Mouse (Mus musculus) megakaryocyte, embryonic 14.5 days (primary cell): Measurements from ENCODE around the gene Ddn.

Experiments
- FLI1 ChIP-seq: IDR thresholded peaks from 2 replicates; pipeline ENCODE4 v1.6.1; 2012; ENCODE audit warnings: low read length, inconsistent platforms, mixed read lengths
- GATA1 ChIP-seq: IDR thresholded peaks from 3 replicates; pipeline ENCODE4 v1.6.1; 2012; ENCODE audit warnings: mixed read lengths, low read length, inconsistent platforms, borderline replicate concordance

DNA sequence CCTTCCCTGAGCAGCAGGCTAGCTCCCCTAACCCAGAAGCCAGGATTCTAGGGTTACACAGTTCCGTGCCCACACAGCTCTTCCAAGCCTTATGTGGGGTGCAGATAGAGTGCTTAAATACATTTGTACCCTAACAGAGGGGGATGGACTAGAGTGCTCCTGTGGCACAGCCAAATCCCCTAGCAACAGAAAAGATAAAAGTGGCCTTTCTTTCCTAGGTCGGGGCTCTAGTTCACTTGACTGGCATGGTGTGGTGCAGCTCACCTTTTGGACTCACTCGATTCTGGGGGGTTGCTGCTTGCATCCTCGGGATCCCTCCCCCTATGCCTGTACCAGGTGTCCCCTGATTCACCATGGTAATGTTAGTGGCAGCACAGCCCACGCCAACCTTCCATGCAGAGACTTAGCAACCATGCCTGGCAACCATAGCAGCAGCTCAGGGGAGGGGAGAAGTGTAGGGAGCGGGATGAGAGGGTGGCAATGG is 597 bp downstream of the Ddn start:
- TF ChIP-seq GATA1: no peak
- no peak for TF ChIP-seq FLI1
